Mouse (Mus musculus): ENCODE results near the gene Mapkapk2.

Mapkapk2 gene

DNA sequence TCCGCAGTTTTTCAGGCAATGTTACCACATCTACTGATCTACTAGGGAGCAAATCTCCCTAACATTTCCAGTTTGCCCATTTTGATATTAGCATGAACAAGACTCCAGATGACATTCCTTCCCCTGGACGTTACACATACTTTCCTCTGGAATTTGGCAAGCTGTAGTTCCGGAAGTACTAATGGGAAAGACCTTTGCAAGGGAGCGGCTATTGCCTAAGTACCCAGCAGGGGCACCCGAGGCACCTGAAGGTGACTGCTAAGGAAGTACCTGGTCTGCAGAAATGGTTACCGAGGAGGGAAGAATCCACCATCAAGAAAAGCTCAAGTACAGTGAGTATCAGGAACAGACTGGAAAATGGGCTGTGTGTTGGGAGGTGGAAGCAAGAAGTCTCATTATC is 14.9 kb upstream of the Mapkapk2 start:
- no peak for DNase-seq (ENCODE audit: low spot score in 2 of 2)

DNA sequence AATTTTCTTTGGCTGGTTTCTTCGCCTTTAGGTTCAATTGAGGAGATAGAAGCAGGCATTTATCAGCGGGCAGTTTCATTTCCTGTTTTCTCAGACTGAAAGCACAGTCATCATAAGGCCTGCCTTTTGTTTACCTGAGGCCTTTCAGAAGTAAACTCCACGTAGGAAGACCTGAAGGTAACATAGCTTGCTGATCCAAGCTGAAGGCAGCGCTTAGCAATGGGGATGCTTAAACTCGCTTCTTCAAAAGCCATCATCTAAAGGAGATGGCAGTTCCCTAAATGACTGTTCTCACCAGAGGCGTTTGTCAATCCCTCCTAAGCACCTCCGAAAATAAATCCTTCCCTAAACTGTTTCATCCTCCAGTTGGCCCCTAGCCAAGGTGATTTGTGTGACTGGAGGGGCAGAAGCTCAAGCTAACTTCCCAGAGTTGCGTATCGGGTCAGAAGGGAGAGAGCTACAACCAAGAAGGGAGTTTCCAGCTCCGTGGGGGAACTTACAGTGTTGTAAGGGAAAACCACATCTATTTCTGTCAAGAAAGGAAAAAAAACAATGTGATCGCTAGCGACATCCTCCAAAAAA is 13.0 kb upstream of the Mapkapk2 start:
- DNase-seq (ENCODE audit: low spot score in 2 of 2): no peak

- DNase-seq (ENCODE audit: low spot score in 2 of 2): no peak
These were observed 10.1 kb upstream of the Mapkapk2 start for GRCm38 (mm10) chr1:131107575-131108308.

- DNase-seq (ENCODE audit: low spot score in 2 of 2): no peak
These were observed 6.3 kb upstream of the Mapkapk2 start for GRCm38 (mm10) chr1:131103776-131104424.

- no peak for DNase-seq (ENCODE audit: low spot score in 2 of 2)
These were observed 3.2 kb upstream of the Mapkapk2 start for GRCm38 (mm10) chr1:131100808-131101207.

GRCm38 (mm10) chr1:131096803-131097699 is 575 bp downstream of the Mapkapk2 start:
- no peak for DNase-seq (ENCODE audit: low spot score in 2 of 2)

GRCm38 (mm10) chr1:131096132-131096695 is 1.4 kb downstream of the Mapkapk2 start:
- no peak for DNase-seq (ENCODE audit: low spot score in 2 of 2)

GRCm38 (mm10) chr1:131095574-131095973 is 2.1 kb downstream of the Mapkapk2 start:
- DNase-seq (ENCODE audit: low spot score in 2 of 2): no peak

- DNase-seq (ENCODE audit: low spot score in 2 of 2): no peak
These were observed 3.7 kb downstream of the Mapkapk2 start for GRCm38 (mm10) chr1:131093889-131094288.

DNA sequence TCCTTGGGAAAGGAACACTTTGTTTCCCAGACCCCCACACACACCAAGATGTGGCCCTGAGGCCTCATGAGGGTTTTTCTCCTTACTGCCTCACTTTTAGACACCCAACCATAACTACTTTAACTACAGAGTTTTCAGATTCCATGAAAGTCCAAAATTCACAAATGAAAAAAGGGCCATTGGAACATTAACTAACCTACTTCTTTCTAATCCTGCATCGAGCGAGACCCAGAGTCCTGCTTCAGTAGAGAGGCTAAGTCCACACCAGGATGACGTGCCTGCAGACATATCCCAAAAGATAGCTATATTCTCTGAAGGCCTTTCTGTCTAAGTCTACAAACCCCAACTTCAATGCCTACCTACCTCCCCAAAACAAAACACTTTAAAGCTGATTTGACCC is 4.8 kb downstream of the Mapkapk2 start:
- DNase-seq (ENCODE audit: low spot score in 2 of 2): no peak

GRCm38 (mm10) chr1:131092173-131092572 is 5.5 kb downstream of the Mapkapk2 start:
- DNase-seq (ENCODE audit: low spot score in 2 of 2): no peak

- DNase-seq (ENCODE audit: low spot score in 2 of 2): no peak
These were observed 6.1 kb downstream of the Mapkapk2 start for GRCm38 (mm10) chr1:131091481-131091880.

- DNase-seq (ENCODE audit: low spot score in 2 of 2): no peak
These were observed 6.7 kb downstream of the Mapkapk2 start for GRCm38 (mm10) chr1:131090877-131091276.

DNA sequence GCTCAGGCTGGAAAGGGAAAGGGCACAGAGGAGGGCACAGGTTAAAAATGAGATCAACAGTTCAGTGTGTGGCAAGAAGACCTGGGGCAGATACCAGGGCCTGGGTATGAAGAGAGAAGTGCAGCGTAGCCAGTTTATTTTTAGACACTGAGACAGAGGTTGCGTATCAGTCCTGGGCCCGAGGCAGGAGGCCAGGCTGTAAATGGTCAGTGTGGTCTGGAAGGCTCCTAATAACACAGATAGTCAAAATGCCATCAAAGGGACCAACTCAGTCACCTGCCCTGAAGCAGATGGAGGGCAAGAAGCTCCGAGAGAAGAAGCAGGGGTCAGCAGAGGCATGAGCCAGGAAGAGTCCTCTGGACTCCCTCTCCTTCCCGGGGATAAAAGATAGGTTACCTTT is 7.4 kb downstream of the Mapkapk2 start:
- no peak for DNase-seq (ENCODE audit: low spot score in 2 of 2)

GRCm38 (mm10) chr1:131089525-131090127 is 8.0 kb downstream of the Mapkapk2 start:
- no peak for DNase-seq (ENCODE audit: low spot score in 2 of 2)

GRCm38 (mm10) chr1:131088547-131088946 is 9.1 kb downstream of the Mapkapk2 start:
- DNase-seq (ENCODE audit: low spot score in 2 of 2): no peak

DNA sequence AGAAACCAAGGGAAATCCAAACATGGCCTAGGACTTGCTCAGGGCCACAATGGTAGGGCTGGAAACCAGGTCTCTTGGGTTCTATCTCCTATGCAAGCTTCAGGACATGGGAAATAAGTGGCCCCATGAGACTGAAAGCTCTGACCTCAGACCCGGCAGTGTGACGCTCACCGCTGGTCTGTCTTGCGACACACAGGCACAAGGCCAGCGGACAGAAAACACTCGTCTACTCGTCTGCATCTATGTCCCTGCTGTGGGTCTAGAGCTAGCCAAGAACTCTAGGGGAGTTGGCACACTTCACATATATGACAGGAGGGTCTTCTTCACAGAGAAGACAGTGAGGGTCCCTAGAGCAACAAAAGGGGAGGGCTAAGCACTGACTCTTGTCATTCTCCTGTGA is 10.7 kb downstream of the Mapkapk2 start:
- no peak for DNase-seq (ENCODE audit: low spot score in 2 of 2)

DNA sequence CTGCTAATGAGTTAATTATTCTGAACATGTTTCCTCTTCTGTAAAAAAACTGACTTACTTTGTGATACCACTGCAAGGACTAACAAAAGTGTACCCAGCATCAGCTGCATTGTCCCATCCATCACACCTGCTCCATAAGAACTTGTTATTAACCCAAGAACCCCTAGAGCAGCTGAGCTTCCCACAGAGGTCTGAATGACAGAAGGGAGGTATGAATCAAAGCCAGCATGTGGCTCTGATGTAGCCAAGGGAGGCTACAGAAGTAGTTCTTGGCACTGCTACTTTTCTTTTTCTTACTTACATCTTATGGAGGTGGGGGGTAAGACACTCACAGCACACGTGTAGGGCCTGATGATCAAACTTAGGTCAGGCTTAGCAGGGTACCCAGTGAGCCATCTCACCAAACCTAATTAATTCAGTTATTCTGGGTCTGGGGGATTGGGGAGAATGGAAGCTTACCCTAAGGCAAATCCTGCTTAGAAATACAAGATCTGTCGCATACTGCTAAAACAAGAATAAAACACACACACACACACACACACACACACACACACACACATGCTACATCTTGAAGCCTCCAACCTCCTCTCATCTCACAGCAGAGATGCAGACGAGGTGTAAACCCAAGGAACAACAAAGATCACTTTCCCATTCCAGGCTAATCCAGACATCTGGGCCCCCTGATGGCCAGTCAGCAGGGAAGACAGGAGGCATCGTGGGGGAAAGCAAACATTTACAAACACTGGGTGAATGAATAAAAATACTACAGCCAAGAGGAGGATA is 11.5 kb downstream of the Mapkapk2 start:
- DNase-seq (ENCODE audit: low spot score in 2 of 2): no peak

- no peak for DNase-seq (ENCODE audit: low spot score in 2 of 2)
These were observed 12.4 kb downstream of the Mapkapk2 start for GRCm38 (mm10) chr1:131085272-131085671.

- no peak for DNase-seq (ENCODE audit: low spot score in 2 of 2)
These were observed 13.3 kb downstream of the Mapkapk2 start for GRCm38 (mm10) chr1:131084289-131084688.

Data from frontal cortex, postnatal 14 days (tissue).